Mouse (Mus musculus): ENCODE results near the gene Car9.

- TF ChIP-seq GATA1 (IDR thresholded peaks at IDR 0.05; ENCODE audit: borderline replicate concordance, low read length) (no peak), FLI1 (IDR thresholded peaks at IDR 0.05; ENCODE audit: low read length) (no peak)
Observed at GRCm38 (mm10) chr4:43503506-43503905, 3.3 kb upstream of the Car9 start.
